ENCODE assay signal across 7 mouse cellular contexts in the genomic region with DNA sequence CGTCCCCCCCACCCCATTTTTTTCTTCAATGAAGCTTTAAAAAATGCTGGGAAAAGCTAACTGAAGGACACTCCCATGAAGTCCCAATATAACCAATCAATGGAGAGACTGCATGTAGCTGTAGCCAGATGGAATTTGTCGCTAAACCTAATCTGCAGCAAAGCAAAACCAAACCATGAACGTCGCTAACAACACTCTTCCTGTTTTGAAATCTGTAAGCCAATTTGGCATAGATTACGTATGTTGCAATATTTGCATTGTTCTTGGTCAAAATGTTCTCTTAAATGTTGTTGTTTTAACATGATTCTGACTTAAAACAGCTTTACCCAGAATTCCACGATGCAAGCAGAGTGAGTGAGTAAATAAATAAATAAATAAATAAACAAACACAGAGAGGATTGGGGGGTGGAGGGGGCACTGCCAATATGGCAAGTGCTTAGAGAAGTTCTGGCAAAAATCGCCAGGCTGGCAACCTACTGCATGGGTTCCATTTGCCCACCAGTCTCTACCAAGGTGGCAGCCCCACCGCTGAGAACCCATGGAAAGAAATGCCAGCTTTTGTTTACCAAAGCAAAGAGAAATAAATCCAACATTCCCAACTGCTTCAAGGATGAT.
A peak's percentile ranks its signal among the peaks of the same experiment; 100 is the strongest.
DNase-seq lines count a peak whose midpoint lies in the region; ATAC-seq lines count a peak whose summit lies in the region.

No protein-coding gene starts in this region.

- intact Hi-C loops in gastrocnemius, postnatal 36 days (cut with DNase I) = no loop called here

- peak overlapping the region; percentile 43 for H3K9ac ChIP-seq in forebrain, embryonic 15.5 days (replicated peaks)
- peak overlapping the region; percentile 47; the same call in 1 of the 2 replicates for H3K9ac ChIP-seq in midbrain, embryonic 16.5 days (ENCODE audit: low read depth, low read length)

- peak overlapping the region; percentile 93 for H3K27ac ChIP-seq in forebrain, embryonic 15.5 days (replicated peaks)
- H3K27ac ChIP-seq in midbrain, embryonic 16.5 days (ENCODE audit: low read length) = peak overlapping the region; percentile 89

- peaks cover 75% of the 10 kb centered on the region for H3K4me1 ChIP-seq in forebrain, embryonic 15.5 days
- H3K4me1 ChIP-seq in midbrain, embryonic 16.5 days (ENCODE audit: control insufficient read depth, insufficient read depth, low read length) = peaks cover 65% of the 10 kb centered on the region

- H3K4me3 ChIP-seq in forebrain, embryonic 15.5 days = peak overlapping the region; percentile 39
- H3K4me3 ChIP-seq in midbrain, embryonic 16.5 days (ENCODE audit: low read depth, low read length) = peak overlapping the region; percentile 41

- WGBS in forebrain, embryonic 15.5 days = 5% methylated on average over 8 of the region's 8 CpGs
- WGBS in midbrain, embryonic 16.5 days = 10% methylated on average over 8 of the region's 8 CpGs

- H3K27me3 ChIP-seq in forebrain, embryonic 15.5 days = no peaks in the 10 kb centered on the region
- no peaks in the 10 kb centered on the region for H3K27me3 ChIP-seq in midbrain, embryonic 16.5 days (ENCODE audit: control insufficient read depth, insufficient read depth, low read depth, low read length)

- peak overlapping the region; percentile 53 for H3K4me2 ChIP-seq in forebrain, embryonic 15.5 days (replicated peaks)
- H3K4me2 ChIP-seq in midbrain, embryonic 16.5 days (ENCODE audit: low read length) = peak overlapping the region; percentile 76

- H3K9me3 ChIP-seq in forebrain, embryonic 15.5 days = no peaks in the 10 kb centered on the region
- no peaks in the 10 kb centered on the region for H3K9me3 ChIP-seq in midbrain, embryonic 16.5 days (replicated peaks; ENCODE audit: control insufficient read depth, low read length, poor library complexity, severe bottlenecking)

- peak; percentile 14 for DNase-seq in NIH3T3 (ENCODE audit: low read depth)
- peak; percentile 22 for DNase-seq in brain, embryonic 18.5 days (ENCODE audit: low read depth, low spot score)
- peak; percentile 17 for DNase-seq in kidney, postnatal 14 days
- DNase-seq in spleen, adult 12 weeks (ENCODE audit: low spot score) = no peak
- no peak for DNase-seq in gastrocnemius, postnatal 36 days

- H3K36me3 ChIP-seq in forebrain, embryonic 15.5 days = no peaks in the 10 kb centered on the region
- no peaks in the 10 kb centered on the region for H3K36me3 ChIP-seq in midbrain, embryonic 16.5 days (ENCODE audit: control insufficient read depth, insufficient read depth, low read length)

- peak; percentile 79 for ATAC-seq in forebrain, embryonic 15.5 days (replicated peaks)
- peak; percentile 71 for ATAC-seq in midbrain, embryonic 16.5 days

Comparison
In these comparisons a context has a peak if more than half of its experiments do, and no peak if none do; other contexts are left out.
1. DNase-seq: peak in NIH3T3 (single experiment), brain, embryonic 18.5 days (single experiment) and kidney, postnatal 14 days (single experiment); none in spleen, adult 12 weeks (single experiment) and gastrocnemius, postnatal 36 days (0 of 2).